Mouse (Mus musculus) adrenal gland, adult 8-10 months (tissue): ENCODE results near the gene Thra. TPM values are rescaled to one million over a fixed set of nuclear protein-coding genes. Genes with fewer than 3 reads are reported as not detected.

Experiments used
- DNase-seq: peaks from one replicate; pipeline ENCODE4 v3.0.0; 2022
- total RNA-seq, 4 experiments: library from RNA; stranded (reverse); gene quantifications; 2 replicates each; pipeline ENCODE4 v1.2.4; 2022

Gene Thra
- total RNA-seq, 4 experiments from 2014 or later, result 67.1 to 111 (median 82.9) TPM

DNA sequence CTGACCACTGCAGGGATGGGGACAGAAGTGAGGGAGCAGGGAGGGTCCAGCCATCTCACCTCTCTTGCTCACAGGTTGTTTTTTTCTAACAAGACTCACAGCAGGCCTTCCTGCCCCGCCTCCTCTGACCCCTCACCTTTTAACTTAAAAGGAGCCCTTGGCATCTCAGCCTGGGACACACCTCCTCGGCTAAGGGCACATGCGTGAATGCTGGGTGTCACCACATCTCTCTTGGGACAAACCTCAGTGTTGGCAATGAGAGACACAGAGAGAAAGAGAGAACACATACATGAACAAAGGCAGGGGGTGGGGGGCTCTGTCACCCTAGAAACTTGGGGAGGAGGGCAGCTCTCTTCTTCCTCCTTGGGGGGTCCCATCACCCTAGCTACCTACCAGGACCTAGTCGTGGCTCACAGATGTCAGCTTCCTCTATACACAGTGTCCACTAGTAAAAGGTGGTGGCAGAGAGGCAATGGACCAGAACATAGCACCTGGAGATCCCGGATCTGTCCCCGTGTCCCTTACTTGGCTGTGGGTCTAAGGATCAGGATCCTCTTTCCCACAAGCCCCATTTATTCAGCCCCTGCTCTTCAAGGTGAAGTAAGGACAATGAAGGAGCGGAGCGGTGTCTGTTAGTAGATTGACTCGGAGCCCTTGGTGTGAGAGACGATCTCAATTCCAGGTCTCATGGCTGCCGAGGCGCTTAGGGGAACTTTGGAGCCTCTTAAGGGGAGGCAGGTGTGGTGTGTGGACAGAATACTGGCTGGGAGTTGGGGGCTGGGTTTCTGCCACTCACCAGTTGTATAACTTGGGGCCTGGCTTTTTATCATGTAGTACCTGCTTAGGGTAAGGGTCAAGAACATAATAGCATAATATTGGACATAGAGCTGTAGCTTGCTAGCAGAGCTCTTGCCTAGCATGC, 5.8 kb downstream of the Thra start:
- DNase-seq, result no peak

DNA sequence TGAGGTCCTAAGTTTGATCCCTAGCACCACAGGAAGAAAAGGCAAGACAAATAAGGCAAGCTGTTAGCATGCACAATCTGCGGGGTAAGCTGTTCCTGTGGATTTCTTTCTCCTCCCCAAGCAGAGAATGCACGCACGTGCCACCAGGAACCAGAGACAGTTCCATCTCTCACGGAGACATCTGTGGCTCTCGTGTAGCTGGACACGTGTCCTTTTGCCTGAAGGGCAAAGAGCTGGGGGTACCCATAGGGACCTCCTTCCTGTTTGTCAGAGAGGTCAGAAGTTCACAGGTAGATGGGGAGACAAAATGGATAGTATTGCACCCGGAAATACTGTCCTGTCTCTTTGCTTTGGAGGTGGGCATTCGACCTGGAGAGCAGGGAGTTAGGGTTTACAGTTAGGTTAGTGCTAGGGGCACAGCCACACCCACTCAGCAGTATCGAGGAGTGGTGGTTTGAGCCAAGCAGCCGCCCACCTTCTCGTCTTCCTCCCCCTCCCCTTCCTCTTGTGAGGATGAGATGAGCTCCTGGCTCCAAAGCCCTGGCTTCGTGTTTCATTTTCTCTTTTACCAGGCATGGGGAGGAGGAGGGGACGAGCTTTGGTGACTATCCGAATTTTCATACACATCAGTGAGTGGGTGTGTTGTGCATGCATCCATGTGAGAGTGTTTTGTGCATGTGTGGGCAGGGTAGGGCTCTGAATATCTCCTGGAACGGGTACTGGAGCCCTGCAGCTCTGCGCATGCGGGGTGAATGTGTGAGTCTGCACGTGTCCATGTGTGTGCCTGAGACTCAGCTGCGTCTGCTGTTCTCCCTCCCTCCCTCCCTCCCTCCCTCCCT, 6.6 kb downstream of the Thra start:
- peak; percentile 82 for DNase-seq

DNA sequence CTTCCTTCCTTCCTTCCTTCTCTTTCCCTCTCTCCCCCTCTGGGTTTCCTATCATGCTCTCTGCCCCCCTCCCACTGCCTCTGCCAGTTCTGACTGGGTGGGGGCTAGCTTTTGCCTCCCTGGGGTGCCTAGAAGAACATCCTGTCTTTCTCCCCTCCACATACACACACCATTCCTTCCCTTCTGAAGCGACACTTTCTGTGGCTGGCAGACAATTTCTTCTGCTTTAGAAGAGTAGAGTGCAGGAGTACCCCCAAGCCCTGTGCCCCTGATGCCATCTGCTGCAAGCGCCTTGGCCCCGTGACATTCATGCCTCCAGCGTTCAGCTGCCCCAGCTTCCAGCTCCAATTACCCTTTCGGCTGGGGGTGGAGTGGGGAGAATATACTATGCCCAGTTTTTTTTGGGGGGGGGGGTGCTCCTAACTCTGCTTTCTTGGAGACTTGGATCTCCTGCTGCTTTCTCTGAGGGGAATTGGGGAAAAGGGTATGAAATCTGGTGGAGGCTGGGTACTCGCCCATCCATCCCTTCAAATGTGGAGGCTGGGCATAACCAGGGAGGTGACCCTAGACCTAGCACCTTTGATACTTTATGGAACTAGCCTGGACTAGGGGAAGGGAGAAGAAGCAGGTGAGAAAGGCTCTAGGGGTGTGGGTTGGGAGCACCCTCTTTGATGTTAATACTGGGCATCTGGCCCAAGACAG, 7.5 kb downstream of the Thra start:
- DNase-seq, result no peak

DNA sequence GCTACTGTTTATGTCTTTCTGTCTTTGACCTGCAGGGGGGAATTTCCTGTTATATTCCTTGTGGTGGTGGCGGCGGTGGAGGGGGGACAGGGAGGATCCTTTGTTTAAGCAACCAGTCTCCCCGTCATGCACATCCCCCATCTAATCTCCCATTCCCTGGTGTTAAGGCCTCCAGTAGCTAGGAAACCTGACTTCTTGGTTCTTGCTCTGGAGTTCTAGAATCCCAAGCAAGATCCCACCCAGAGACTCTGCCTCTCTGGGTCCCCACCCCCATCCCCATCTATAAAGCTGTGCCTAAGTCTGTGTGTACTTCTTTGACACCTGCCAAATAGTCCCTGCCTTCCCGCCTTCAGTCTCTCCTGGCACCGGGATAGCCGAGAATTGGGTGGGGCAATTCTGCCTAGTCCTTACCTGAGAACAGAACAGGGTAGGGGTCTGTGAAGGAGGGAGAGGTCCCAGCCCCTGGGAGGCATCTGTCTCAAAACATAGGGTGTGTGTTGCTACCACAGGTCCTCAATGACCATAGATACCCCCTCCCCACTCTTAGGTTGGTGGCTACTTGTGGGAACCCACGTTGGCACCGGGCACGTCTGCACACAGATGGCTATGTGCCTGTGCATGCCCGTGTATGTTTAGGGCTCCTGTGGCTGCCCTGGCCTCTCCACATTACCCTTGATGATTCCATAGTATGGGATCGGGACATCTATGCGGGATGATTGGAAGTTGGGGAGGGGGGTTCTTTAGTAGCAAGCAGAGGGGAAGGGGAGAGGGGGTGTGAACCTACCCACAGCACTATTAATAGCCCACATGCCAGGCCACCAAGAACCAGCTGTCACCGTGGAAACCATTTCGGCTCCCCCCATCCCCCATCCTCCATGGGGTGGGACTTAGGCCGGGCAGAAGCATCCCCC, 8.3 kb downstream of the Thra start:
- DNase-seq, result no peak

DNA sequence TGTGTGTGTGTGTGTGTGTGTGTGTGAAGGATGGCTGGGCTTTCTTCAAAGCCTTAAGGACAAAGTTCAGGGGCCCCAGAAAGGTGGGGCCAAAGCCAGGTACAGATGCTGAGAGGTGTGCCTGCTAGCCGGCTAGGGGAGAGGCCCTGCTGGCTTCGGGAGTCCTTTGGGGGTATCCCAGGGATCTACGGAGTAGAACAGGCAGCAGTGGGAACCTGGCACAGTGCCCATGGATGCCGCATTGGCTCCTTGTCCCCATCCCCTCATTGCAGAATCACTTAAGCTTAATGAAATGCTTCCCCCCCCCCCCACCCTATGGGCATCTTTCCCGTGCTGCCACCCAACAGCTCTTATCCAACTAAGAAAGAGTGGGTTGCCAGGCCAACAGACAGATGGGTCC, 9.3 kb downstream of the Thra start:
- no peak for DNase-seq

DNA sequence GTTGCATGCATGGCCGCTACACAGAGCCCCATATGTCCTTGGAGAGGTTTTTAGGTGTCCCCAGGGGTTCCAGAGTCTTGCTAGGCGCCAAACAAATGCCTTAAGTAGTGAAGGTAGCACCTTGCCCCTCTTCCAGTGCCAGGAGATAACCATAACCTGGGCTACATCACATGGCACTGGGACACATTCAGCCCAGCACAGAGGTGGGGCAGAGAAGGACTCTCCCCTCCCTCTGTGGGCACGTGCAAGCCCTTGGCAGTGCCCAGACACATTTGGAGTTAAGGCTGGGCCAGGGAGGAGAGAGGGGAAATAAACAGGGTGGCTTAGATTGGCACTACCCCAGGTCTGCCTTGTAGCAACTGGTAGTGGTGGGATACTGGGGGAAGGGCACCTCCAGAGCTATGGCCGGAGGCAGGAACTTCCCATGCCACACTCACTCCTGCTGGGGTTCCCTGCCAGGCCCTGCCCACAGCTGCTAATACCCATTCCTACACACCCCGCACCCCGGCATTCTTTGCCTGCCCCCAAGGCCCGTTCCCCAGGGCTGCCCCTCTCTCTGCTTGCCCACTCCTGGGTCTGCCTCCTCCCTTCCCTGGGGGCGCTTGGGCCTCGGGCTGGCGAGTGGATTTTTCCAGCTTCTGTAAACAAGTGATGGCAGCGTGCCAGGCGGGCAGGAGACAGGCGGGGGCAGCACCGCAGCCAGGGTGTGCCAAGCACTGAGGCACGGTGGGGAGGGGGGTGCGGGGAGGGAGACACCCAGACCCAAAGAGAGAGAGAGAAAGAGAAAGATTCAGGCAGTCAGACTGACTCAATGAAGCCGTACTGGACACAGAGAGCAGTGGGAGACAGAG, 10.1 kb downstream of the Thra start:
- no peak for DNase-seq

DNA sequence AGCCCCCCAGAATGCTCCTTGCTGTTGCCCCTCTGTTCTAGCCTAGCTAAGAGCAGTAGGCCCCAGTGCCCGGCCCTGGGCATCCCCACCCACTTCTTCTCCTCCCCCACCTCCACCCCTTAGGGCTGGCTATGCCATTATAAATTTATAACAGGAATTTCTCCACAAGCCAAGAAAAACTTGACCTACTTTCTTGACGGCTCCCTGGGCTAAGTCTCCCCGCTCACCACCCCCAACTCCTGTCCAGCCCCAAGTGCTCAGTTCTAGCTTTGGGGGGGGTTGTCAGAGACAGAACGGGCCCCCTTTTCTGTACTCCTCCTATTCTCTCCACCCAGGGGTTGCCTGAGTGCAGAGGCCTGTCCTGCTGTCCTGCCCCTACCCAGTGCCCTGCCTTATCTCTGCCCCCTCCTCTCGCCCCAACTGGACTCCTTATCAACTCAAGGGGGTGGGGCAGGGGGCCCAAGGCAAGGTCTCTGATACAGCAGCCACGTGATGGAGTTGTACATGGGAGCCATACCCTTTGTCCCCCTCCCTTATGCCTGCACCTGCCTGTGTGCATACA, 10.9 kb downstream of the Thra start:
- no peak for DNase-seq

DNA sequence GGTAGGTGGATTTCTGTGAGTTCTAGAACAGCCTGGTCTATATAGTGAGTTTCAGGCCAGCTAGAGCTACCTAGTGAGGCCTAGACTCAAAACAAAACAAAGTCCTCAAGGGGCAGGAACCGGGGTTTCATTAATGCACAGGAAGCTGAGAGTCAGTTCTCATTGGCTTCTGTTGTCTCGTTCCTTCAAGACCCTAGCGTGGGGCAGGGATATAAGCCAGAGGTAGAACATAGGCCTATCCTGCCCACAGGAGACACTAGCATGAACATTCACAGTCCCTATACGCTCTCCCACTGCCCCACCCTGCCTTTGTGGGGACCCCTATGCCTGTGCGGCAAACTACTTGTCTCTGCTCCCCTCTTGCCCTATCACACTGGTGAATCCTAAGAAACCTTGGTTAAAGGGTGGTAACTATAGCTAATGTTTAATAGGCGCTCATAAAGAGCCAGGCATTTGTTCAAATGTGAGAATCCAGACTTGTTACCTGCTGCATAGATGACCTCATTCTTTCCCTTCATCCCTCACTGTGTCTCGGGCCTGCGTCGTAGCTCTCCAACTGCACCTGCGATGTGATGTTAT, 12.2 kb downstream of the Thra start:
- DNase-seq, result no peak

DNA sequence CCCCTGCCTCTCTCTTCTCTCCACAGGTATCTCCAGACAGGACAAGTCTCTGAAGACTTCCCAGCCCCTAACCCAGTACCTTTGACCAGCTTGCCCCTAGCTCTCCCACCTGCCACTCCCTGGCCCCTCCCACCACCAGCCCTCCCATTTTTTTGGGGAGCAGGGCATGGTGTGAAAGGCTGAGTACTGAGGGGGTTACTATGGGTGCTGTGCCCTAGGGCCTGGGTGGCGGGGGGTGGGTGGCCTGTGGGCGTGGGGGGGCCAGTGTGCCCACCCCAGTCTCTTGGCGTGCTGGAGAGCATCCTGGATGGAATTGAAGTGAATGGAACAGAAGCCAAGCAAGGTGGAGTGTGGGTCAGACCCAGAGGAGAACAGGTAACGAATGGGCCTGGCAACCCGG, 12.8 kb downstream of the Thra start:
- no peak for DNase-seq

DNA sequence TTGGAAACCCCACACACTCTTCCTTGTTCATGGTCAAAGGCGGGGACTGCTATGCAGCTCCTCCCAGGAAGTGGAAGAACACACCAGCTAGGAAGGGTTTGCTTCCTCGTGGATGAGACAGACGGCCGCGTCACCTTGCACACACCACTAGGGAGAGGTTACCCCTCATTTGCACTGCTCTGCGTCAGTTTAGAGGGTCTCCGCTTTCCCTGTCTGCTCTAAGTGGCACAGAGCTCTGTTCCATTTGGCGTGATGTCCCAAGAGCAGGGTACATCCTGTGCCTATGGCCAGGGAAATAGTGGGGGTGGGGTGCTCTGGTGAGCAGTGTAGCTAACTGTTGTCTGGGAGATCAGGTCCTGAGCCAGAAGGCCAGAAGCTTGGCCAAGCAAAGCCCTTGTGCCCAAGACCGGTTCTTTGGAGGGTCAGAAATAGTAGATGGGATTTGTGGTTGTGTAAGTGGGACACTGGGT, 13.7 kb downstream of the Thra start:
- no peak for DNase-seq

DNA sequence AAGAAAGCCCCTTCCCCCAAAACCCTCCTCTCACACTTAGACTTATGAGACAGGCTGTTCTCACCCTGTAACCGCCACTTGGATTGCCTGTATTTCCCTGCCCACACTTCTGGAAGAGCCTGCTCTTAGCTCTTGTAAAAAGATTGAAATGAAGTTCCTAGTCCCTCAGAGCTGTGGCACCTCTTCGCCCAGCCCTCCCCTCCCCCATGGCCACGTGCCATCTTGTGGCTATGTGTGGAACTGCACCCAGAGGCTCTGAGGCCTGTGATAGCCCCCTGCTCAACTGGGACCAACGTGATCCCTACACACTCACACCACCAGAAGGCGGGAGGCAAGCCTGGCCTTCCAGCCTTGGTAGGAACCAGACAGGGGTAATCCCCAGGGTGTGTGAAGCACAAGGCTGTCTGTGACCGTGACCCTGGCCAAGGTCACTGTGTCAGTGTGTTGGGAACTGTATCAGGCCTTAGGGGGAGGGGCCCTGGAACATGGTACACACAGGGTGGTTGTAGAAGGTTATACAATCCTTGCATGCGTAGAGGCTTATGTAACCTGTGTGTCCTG, 14.3 kb downstream of the Thra start:
- peak; percentile 82 for DNase-seq

DNA sequence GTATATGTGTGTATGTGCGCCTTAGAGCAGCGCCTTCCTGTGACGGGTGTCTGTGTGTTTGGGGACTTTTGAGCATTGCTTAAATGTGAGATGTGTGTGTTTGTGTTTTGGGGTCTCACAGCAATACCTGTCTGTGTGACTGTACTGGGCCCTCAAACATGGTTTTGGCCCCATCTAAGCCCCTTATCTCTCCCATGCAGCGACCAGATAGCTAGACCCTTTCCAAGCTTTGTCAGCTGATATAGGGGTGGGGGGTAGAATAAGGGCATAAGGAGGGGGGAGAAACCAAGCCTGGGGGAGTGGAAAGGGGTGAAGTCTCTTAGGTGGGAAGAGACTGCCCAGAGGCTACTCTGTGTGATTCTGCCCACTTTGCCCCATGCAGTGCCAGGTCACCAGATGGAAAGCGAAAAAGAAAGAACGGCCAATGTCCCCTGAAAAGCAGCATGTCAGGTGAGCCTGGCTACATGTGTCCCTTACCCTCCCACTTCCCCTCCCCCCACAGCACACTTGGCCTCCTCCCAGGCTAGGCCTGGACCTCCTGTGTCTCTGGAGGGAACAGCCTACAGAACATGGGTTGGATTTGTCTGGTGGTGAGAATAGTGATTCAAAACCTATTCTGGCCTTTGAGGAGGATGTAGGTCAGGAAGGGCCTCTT, 15.4 kb downstream of the Thra start:
- DNase-seq, result no peak

DNA sequence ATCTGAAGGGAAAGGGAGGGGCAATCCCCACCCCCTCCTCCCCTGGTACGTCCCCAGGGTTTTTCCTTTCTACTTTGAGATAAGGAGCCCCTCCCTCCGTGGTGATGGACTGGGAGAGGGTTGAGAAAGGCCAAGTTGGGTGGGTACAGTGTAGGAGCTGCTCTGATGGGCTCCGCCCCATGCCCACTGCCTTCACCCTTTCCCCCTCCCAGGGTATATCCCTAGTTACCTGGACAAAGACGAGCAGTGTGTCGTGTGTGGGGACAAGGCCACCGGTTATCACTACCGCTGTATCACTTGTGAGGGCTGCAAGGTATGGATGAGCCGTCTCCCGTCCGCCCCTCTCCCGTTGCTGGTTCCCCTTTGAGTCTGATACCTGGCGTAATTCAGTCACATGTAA, 16.3 kb downstream of the Thra start:
- DNase-seq, result no peak

DNA sequence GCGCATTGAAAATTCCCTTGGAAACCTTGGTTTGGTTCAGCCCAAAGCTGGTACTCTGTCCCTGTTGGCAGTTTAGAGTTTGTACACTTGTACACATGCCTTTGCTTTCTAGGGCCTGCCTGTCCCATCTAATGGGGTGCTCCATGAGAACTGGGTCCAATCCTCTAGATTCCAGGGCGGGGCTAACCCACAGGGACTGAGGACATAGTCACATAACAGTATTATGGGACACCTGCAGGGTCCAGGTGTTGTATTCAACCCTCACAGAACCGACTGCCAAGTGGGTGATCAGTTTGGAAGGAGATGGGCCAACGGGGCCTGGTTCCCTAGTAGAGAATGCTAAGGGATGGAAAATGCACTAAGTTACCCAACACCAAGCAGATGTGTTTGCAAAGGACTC, 21.5 kb downstream of the Thra start:
- DNase-seq, result no peak

DNA sequence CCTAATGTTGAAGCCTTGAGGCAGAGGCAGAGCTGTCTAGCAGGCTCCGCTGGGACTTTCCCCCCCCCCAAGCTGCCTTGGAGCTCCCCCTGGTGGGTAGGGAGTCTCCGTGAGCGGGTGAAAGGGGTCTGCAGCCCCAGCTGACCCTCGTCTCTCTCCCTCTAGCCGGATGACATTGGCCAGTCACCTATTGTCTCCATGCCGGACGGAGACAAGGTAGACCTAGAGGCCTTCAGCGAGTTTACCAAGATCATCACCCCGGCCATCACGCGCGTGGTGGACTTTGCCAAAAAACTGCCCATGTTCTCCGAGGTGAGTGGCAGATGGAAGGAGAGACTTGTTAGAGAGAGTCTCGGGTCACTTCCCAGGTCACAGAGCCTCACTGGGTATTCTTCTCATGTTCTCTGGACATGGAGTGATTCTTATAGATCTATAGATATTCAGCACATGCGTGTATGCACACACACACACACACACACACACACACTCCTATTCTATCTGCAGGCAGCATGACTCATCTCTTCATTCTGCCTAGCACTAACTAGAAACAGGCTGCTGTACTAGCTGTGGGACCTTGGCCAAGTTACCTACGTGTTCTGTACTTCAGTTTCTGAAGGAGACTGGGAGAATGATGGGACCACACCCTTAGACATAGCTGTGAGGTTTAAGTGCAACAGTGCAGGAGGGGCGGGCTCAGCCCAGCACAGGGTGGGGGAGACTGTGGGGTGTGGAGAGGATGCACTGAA, 22.5 kb downstream of the Thra start:
- DNase-seq, result no peak

DNA sequence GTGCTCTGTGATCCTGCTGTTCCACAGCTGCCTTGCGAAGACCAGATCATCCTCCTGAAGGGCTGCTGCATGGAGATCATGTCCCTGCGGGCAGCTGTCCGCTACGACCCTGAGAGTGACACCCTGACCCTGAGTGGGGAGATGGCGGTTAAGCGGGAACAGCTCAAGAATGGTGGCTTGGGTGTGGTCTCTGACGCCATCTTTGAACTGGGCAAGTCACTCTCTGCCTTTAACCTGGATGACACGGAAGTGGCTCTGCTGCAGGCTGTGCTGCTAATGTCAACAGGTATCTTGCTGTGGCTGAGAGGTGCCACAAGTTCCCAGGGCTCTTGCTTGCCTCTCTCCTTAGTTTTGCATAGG, 23.0 kb downstream of the Thra start:
- no peak for DNase-seq

DNA sequence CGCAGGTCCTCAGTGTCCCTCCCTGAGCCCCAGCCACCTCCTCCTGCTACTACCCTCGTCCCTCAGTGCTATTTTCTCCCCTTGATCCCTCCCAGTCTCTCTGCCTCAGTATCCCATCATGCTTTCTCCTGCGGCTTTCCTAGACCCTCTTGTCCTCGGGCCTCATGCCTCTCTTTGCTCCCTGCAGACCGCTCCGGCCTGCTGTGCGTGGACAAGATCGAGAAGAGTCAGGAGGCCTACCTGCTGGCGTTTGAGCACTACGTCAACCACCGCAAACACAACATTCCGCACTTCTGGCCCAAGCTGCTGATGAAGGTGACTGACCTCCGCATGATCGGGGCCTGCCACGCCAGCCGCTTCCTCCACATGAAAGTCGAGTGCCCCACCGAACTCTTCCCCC, 23.7 kb downstream of the Thra start:
- DNase-seq, result no peak

DNA sequence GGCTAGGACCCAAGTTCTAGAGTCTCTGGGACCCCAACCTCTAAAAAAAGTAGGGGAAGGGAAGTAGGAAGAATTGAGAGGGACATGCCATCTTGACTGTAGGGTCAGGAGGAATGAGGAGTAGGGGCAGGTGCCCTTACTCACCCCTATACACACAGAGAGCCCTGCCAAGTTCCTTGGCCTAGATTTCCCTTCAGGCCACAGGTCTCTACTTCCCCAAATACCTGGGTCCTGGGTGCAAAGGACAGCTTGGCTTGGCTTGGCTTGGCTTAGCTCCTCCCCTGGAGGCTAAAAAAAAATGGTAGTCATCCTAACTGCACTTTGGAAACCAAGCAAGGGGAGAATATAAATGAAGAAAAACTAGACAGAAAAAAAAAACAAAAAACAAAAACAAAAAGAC, 24.3 kb downstream of the Thra start:
- no peak for DNase-seq
